Mouse (Mus musculus): ENCODE measurements at regions not wholly inside any gene's neighbourhood (a gene's known extent, or its start where the extent isn't known, plus 50 kb on each side); places are given as distances from the start of the nearest gene placed in this dataset.

- 76% methylated on average over 2 of the region's 2 CpGs for WGBS
Observed at GRCm38 (mm10) chr4:84805431-84805830, 78.7 kb upstream of the Cntln start.

GRCm38 (mm10) chr4:84793156-84793919, 90.8 kb upstream of the Cntln start:
- no peak overlapping the region for H3K9ac ChIP-seq
- 49% methylated on average over 10 of the region's 10 CpGs for WGBS
- no peaks in the 10 kb centered on the region for H3K27me3 ChIP-seq
- H3K4me1 ChIP-seq, result peaks cover 11% of the 10 kb centered on the region; the same call in 1 of the 2 replicates
- no peaks in the 10 kb centered on the region for H3K36me3 ChIP-seq
- peak; percentile 57; the same call in 1 of the 2 replicates for ATAC-seq (ENCODE audit: low FRiP score, low read depth)
- H3K9me3 ChIP-seq, result no peaks in the 10 kb centered on the region
- H3K27ac ChIP-seq, result no peak overlapping the region
- no peak overlapping the region for H3K4me2 ChIP-seq (replicated peaks)
- H3K4me3 ChIP-seq, result no peak overlapping the region

More at GRCm38 (mm10) chr4:84805431-84805830, 78.7 kb upstream of the Cntln start:
- H3K27me3 ChIP-seq, result no peaks in the 10 kb centered on the region
- no peak overlapping the region for H3K4me3 ChIP-seq
- ATAC-seq (ENCODE audit: low FRiP score, low read depth), result no peak
- H3K9ac ChIP-seq, result no peak overlapping the region
- H3K27ac ChIP-seq, result no peak overlapping the region
- H3K4me1 ChIP-seq, result peaks cover 16% of the 10 kb centered on the region
- no peak overlapping the region for H3K4me2 ChIP-seq (replicated peaks)
- no peaks in the 10 kb centered on the region for H3K36me3 ChIP-seq
- no peaks in the 10 kb centered on the region for H3K9me3 ChIP-seq

GRCm38 (mm10) chr4:84786583-84786982, 97.5 kb upstream of the Cntln start:
- Histone ChIP-seq H3K27me3 (no peaks in the 10 kb centered on the region; the same call in 1 of the 2 replicates), H3K4me2 (replicated peaks) (no peak overlapping the region), H3K9ac (no peak overlapping the region; the same call in 1 of the 2 replicates), H3K4me3 (no peak overlapping the region), H3K4me1 (peaks cover 19% of the 10 kb centered on the region), H3K27ac (no peak overlapping the region), H3K9me3 (no peaks in the 10 kb centered on the region), H3K36me3 (no peaks in the 10 kb centered on the region)
- WGBS, result 50% methylated on average over 6 of the region's 6 CpGs
- ATAC-seq (ENCODE audit: low FRiP score, low read depth), result no peak; the same call in 1 of the 2 replicates

GRCm38 (mm10) chr4:84768161-84768560, 93.1 kb upstream of the Bnc2 start:
- WGBS, result 10% methylated on average over 11 of the region's 11 CpGs
- Histone ChIP-seq H3K4me1 (peaks cover 32% of the 10 kb centered on the region), H3K4me2 (replicated peaks) (peak overlapping the region; percentile 44), H3K27me3 (no peaks in the 10 kb centered on the region), H3K36me3 (no peaks in the 10 kb centered on the region), H3K4me3 (peak overlapping the region; percentile 10; the same call in 1 of the 2 replicates), H3K27ac (peak overlapping the region; percentile 67; the same call in 1 of the 2 replicates), H3K9me3 (no peaks in the 10 kb centered on the region), H3K9ac (no peak overlapping the region)
- ATAC-seq (ENCODE audit: low FRiP score, low read depth), result peak; percentile 73; the same call in 1 of the 2 replicates

DNA sequence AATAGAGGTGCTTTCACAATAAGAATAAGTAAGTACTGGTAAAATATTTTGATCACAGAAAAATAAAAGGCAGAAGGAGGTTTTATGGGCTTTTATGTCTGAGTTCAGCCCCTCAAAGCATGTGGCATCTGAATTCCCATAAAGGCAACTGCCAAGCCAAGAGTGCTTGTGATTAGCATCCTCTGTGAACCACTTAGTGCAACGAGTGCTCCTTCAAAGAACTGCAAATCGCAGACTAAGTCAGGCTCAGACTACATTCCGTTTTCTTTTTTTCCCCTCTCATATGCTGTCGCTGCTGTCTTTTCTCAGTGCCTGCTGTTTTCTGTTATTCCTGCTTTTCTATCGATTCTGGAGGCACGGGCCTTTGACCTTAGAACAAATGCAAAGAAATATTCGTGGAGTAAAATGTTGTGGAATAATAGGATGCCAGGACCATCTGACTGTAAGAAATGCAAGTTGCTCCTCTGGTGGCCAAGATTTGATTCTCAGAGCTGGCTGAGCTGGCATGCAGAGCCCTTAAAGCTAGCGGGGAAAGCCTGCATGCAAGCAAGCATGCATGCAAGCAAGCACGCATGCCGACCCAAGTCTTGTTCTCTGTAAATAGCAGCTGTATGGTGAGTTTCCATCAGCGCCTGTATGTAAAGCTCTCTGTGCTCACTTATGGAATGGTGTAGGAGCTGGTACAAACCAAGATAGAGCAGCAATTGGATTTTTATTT, 91.8 kb upstream of the Bnc2 start:
- 31% methylated on average over 11 of the region's 11 CpGs for WGBS
- Histone ChIP-seq H3K9ac (no peak overlapping the region), H3K27me3 (no peaks in the 10 kb centered on the region), H3K4me3 (no peak overlapping the region), H3K4me1 (peaks cover 32% of the 10 kb centered on the region), H3K36me3 (no peaks in the 10 kb centered on the region), H3K27ac (peak overlapping the region; percentile 6; the same call in 1 of the 2 replicates), H3K9me3 (no peaks in the 10 kb centered on the region), H3K4me2 (replicated peaks) (peak overlapping the region; percentile 17; the same call in 1 of the 2 replicates)
- no peak for ATAC-seq (ENCODE audit: low FRiP score, low read depth)

DNA sequence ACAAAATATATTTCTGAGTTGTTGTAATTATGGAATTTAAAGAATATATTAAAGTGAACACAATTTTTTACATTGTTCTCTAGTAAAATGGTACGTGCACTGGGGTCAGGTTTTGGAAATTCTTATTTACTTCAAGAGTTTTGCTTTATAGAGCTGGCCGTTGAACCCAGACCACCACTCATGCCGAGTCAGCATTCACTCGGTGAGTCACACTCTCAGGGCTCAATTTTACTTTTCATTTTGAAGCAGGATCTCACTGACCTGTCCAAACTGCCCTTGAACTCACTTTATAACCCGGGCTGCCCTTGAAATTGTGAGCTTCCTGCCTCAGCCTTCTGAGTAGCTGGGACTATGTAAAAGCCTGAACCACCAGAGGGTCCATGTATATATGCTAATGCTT, 82.1 kb upstream of the Bnc2 start:
- H3K27me3 ChIP-seq, result peaks cover under 1% of the 10 kb centered on the region; the same call in 1 of the 2 replicates
- H3K27ac ChIP-seq, result no peak overlapping the region
- H3K9me3 ChIP-seq, result no peaks in the 10 kb centered on the region
- H3K4me2 ChIP-seq (replicated peaks), result no peak overlapping the region
- no peak overlapping the region for H3K9ac ChIP-seq
- ATAC-seq (ENCODE audit: low FRiP score, low read depth), result no peak
- no peaks in the 10 kb centered on the region; the same call in 1 of the 2 replicates for H3K4me1 ChIP-seq
- no peak overlapping the region for H3K4me3 ChIP-seq
- 89% methylated on average over 5 of the region's 5 CpGs for WGBS
- H3K36me3 ChIP-seq, result no peaks in the 10 kb centered on the region

DNA sequence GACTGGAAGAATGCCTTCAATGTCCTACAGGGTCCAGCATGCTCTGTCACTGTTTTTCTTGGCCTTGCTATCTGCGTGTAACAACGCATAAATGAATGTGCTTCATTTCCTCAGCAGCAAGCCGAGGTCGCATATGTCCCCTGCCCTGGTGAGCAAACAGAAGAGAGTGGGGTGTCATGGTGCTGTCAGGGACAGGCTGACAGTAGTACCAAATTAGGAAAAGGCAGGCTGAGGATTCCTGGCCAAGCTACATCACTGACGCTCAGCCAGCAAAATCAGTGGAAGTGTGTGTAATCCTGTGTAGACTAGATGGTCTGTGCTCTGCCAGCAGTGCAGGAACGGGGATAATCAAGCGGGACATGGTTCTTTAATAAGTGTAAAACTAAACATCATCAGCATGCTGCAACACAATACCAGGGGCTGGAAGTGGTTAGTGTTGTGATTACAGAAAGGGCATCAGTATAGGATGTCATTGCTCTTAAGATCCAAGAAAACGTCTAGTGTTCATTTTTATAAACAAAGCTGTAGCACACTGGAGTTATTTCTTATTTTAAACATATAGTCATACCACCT, 77.6 kb upstream of the Bnc2 start:
- 72% methylated on average over 8 of the region's 8 CpGs for WGBS
- Histone ChIP-seq H3K9ac (no peak overlapping the region), H3K9me3 (no peaks in the 10 kb centered on the region), H3K4me2 (replicated peaks) (no peak overlapping the region), H3K4me1 (no peaks in the 10 kb centered on the region), H3K4me3 (no peak overlapping the region), H3K27ac (no peak overlapping the region), H3K36me3 (no peaks in the 10 kb centered on the region), H3K27me3 (peaks cover 6% of the 10 kb centered on the region; the same call in 1 of the 2 replicates)
- ATAC-seq (ENCODE audit: low FRiP score, low read depth), result no peak

- no peak overlapping the region for H3K27ac ChIP-seq
- no peak overlapping the region for H3K9ac ChIP-seq
- WGBS, result 0% methylated on average over 2 of the region's 2 CpGs
- no peaks in the 10 kb centered on the region for H3K9me3 ChIP-seq
- no peaks in the 10 kb centered on the region for H3K27me3 ChIP-seq
- no peak overlapping the region for H3K4me3 ChIP-seq
- peaks cover 8% of the 10 kb centered on the region for H3K4me1 ChIP-seq
- ATAC-seq (ENCODE audit: low FRiP score, low read depth), result no peak
- no peaks in the 10 kb centered on the region for H3K36me3 ChIP-seq
- H3K4me2 ChIP-seq (replicated peaks), result no peak overlapping the region
Observed at GRCm38 (mm10) chr4:84741301-84741700, 66.2 kb upstream of the Bnc2 start.

- no peaks in the 10 kb centered on the region for H3K27me3 ChIP-seq
- H3K4me1 ChIP-seq, result peaks cover 8% of the 10 kb centered on the region
- peak; percentile 11; the same call in 1 of the 2 replicates for ATAC-seq (ENCODE audit: low FRiP score, low read depth)
- H3K27ac ChIP-seq, result no peak overlapping the region
- H3K9ac ChIP-seq, result no peak overlapping the region
- H3K9me3 ChIP-seq, result no peaks in the 10 kb centered on the region
- H3K36me3 ChIP-seq, result no peaks in the 10 kb centered on the region
- 45% methylated on average over 3 of the region's 3 CpGs for WGBS
- no peak overlapping the region for H3K4me3 ChIP-seq
- H3K4me2 ChIP-seq (replicated peaks), result no peak overlapping the region
Observed at GRCm38 (mm10) chr4:84740816-84741215, 65.7 kb upstream of the Bnc2 start.

All from limb, embryonic 13.5 days (tissue).